Mouse (Mus musculus) mesoderm, embryonic 11.5 days (tissue): ENCODE data around the gene Ccdc181.

Experiments used
- DNase-seq: peaks from one replicate; pipeline ENCODE4 v3.0.0-alpha.2; 2012; ENCODE audit warnings: low read depth, low spot score

Ccdc181 gene

DNA sequence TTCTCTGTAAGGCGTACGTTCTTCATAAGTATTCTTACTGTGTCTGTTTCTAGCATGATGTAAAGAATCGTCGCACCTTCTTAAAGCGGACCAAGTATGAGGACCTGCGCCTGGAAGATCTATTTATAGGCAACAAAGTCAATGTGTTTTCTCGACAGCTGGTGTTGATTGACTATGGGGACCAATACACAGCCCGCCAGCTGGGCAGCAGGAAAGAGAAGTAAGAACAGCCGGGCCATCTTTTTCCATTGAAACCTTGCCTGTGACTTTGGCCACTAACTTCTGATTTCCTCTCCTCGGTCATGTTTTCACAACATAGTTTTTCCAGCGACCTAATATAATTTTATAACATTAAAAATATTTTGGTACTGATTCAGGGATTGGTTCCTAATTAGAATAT, 57.2 kb downstream of the Ccdc181 start:
- DNase-seq = no peak

- no peak for DNase-seq
These were observed 60.0 kb downstream of the Ccdc181 start for GRCm38 (mm10) chr1:164335435-164335834.

DNA sequence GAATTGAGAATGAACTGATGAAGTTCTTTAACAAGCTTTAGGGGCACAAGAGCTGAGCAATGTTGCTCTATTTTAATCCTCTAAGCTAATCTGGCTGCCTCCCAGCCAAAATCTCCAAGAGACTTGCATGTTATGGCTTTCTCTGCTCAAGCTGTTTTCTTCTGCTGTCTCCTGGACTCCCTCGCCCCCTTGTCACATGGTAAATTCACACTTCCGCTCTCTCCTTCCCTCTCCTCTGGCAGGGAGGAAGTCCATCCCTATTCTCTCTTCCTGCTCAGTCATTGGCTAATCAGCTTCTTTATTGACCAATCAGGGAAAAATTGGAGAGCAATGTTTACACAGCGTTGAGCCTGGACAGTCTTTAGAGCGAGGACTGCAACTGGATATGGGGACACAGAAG, 60.5 kb downstream of the Ccdc181 start:
- no peak for DNase-seq
